Mouse (Mus musculus) liver, postnatal 0 days (tissue): ENCODE results near the gene 1700123O20Rik. TPM values are rescaled to one million over a fixed set of nuclear protein-coding genes. Genes with fewer than 3 reads are reported as not detected.

Experiments
- ATAC-seq: fragments of 200-750 bp; cut with Nextera tagmentation; 2 replicates; pipeline ENCODE4 v1.8.0; 2017; ENCODE audit warnings: mild to moderate bottlenecking, moderate library complexity
- DNase-seq: peaks from one replicate; pipeline ENCODE4 v3.0.0-alpha.2; 2016
- H3K27ac ChIP-seq: fragments of 300-500 bp; sonication (generic); 2 replicates; pipeline ENCODE4 v1.5.1; 2014; ENCODE audit warnings: antibody characterized with exemption, moderate library complexity, mild to moderate bottlenecking, low read depth
- H3K27me3 ChIP-seq: fragments of 300-500 bp; sonication (generic); 2 replicates; pipeline ENCODE4 v1.6.1; 2014; ENCODE audit warnings: low read length, control low read depth, mixed read lengths; ENCODE audit not compliant: insufficient read depth
- H3K36me3 ChIP-seq: fragments of 300-500 bp; sonication (generic); replicated peaks from 2 replicates; pipeline ENCODE4 v1.6.1; 2014; ENCODE audit warnings: mild to moderate bottlenecking, control low read depth, low read length, moderate library complexity, mixed read lengths; ENCODE audit not compliant: insufficient read depth
- H3K4me1 ChIP-seq: fragments of 300-500 bp; sonication (generic); 2 replicates; pipeline ENCODE4 v1.6.1; 2014; ENCODE audit warnings: antibody characterized with exemption, mild to moderate bottlenecking, control low read depth; ENCODE audit not compliant: insufficient read depth
- H3K4me2 ChIP-seq: fragments of 300-500 bp; sonication (generic); 2 replicates; pipeline ENCODE4 v1.6.1; 2014; ENCODE audit warnings: low read depth, mild to moderate bottlenecking, low read length, moderate library complexity, mixed read lengths
- H3K4me3 ChIP-seq: fragments of 300-500 bp; sonication (generic); 2 replicates; pipeline ENCODE4 v1.5.1; 2014; ENCODE audit warnings: low read depth, low read length
- H3K9ac ChIP-seq: fragments of 300-500 bp; sonication (generic); replicated peaks from 2 replicates; pipeline ENCODE4 v1.6.1; 2014; ENCODE audit warnings: mild to moderate bottlenecking, moderate library complexity
- H3K9me3 ChIP-seq: fragments of 300-500 bp; sonication (generic); 2 replicates; pipeline ENCODE4 v1.6.1; 2016; ENCODE audit warnings: mild to moderate bottlenecking, control low read depth, low read length, mixed read lengths
- CTCF ChIP-seq: sonication (generic); IDR thresholded peaks from 2 replicates; pipeline ENCODE4 v1.5.1; 2016; ENCODE audit warnings: antibody characterized with exemption, low read depth
- EP300 ChIP-seq: IDR thresholded peaks from 2 replicates; pipeline ENCODE4 v1.6.1; 2016; ENCODE audit warnings: antibody characterized with exemption, low read depth, mild to moderate bottlenecking
- WGBS: fragments of 180-500 bp; shearing (Covaris S2); extraction: QIAGEN DNeasy Blood & Tissue Kit; methylation state at CpG from one replicate; pipeline ENCODE4 v1.1.7; 2014; ENCODE audit not compliant: insufficient replicate concordance; 5-methylcytosine and 5-hydroxymethylcytosine counted together
- polyA plus RNA-seq: library from polyadenylated mRNA; unstranded; fragments of >200 nt; fragmentation: Nextera tagmentation; extraction: Ambion mirVana; gene quantifications from 2 replicates; pipeline ENCODE4 v1.2.1, GENCODE M21; 2015

The 1700123O20Rik gene
- 50.9 and 53.3 TPM in 2 replicates for polyA plus RNA-seq

- Histone ChIP-seq H3K4me2 (peak within 1 kb of the TSS; percentile 82), H3K4me1 (peaks cover 14% of the 10 kb centered on the region), H3K4me3 (peak within 1 kb of the TSS; percentile 87), H3K9me3 (no peaks in the 10 kb centered on the region), H3K36me3 (peaks cover 30% of the 10 kb centered on the region), H3K27me3 (no peaks in the 10 kb centered on the region), H3K27ac (peak within 1 kb of the TSS; percentile 99), H3K9ac (peak within 1 kb of the TSS; percentile 98)
- TF ChIP-seq EP300, result no peak
- peak; percentile 56 for TF ChIP-seq CTCF
- DNase-seq (peak; percentile 90), ATAC-seq (peak; percentile 80)
- under 1% methylated on average over 41 of the region's 41 CpGs for WGBS
Observed at GRCm38 (mm10) chr14:54686063-54686521, at the start of gene 1700123O20Rik. Gene 1700123O20Rik, plus strand, starts transcription at chr14:54686216.

- H3K36me3 ChIP-seq, result peaks cover under 1% of the 10 kb centered on the region; the same call in 1 of the 2 replicates
- H3K4me2 ChIP-seq, result no peak overlapping the region
- H3K9me3 ChIP-seq, result no peaks in the 10 kb centered on the region
- 0 out of 2 replicates have a peak, but pooled peaks cover 5% of the 10 kb centered on the region for H3K27me3 ChIP-seq
- DNase-seq (peak; percentile 71), ATAC-seq (no peak)
- WGBS, result 50% methylated on average over 8 of the region's 8 CpGs
- no peak overlapping the region for H3K27ac ChIP-seq
- no peak overlapping the region for H3K9ac ChIP-seq
- TF ChIP-seq CTCF, result peak; percentile 94
- no peak for TF ChIP-seq EP300
- no peak overlapping the region for H3K4me3 ChIP-seq
- H3K4me1 ChIP-seq, result peaks cover 3% of the 10 kb centered on the region
Observed at GRCm38 (mm10) chr14:54636954-54637353, 49.1 kb upstream of the 1700123O20Rik start.

GRCm38 (mm10) chr14:54638210-54638609 is 47.8 kb upstream of the 1700123O20Rik start:
- ATAC-seq (no peak), DNase-seq (no peak)
- Histone ChIP-seq H3K4me1 (peaks cover 3% of the 10 kb centered on the region), H3K4me2 (no peak overlapping the region), H3K27me3 (0 out of 2 replicates have a peak, but pooled peaks cover 5% of the 10 kb centered on the region), H3K9ac (no peak overlapping the region), H3K4me3 (no peak overlapping the region), H3K9me3 (no peaks in the 10 kb centered on the region), H3K27ac (no peak overlapping the region), H3K36me3 (peaks cover 12% of the 10 kb centered on the region)
- peak; percentile 21; the same call in 1 of the 2 replicates for TF ChIP-seq CTCF
- TF ChIP-seq EP300, result no peak
- WGBS, result 61% methylated on average over 5 of the region's 5 CpGs

- peaks cover 31% of the 10 kb centered on the region for H3K36me3 ChIP-seq
- H3K4me3 ChIP-seq, result no peak overlapping the region
- ATAC-seq (no peak), DNase-seq (no peak)
- H3K27me3 ChIP-seq, result 0 out of 2 replicates have a peak, but pooled peaks cover 5% of the 10 kb centered on the region
- H3K4me2 ChIP-seq, result no peak overlapping the region
- peaks cover 3% of the 10 kb centered on the region for H3K4me1 ChIP-seq
- TF ChIP-seq CTCF (no peak), EP300 (no peak)
- WGBS, result 50% methylated on average over 4 of the region's 4 CpGs
- no peak overlapping the region for H3K9ac ChIP-seq
- no peaks in the 10 kb centered on the region for H3K9me3 ChIP-seq
- no peak overlapping the region for H3K27ac ChIP-seq
Observed at GRCm38 (mm10) chr14:54640121-54640520, 45.9 kb upstream of the 1700123O20Rik start.

- H3K4me1 ChIP-seq, result peaks cover 3% of the 10 kb centered on the region
- peaks cover 39% of the 10 kb centered on the region for H3K36me3 ChIP-seq
- TF ChIP-seq EP300 (no peak), CTCF (no peak)
- 3% methylated on average over 23 of the region's 28 CpGs for WGBS
- H3K9ac ChIP-seq, result peak within 1 kb of the TSS; percentile 77
- H3K27ac ChIP-seq, result peak within 1 kb of the TSS; percentile 39; the same call in 1 of the 2 replicates
- no peaks in the 10 kb centered on the region for H3K9me3 ChIP-seq
- H3K27me3 ChIP-seq, result 0 out of 2 replicates have a peak, but pooled peaks cover 5% of the 10 kb centered on the region
- H3K4me2 ChIP-seq, result peak within 1 kb of the TSS; percentile 100
- H3K4me3 ChIP-seq, result peak within 1 kb of the TSS; percentile 81
- DNase-seq, result no peak
- no peak; the same call in 1 of the 2 replicates for ATAC-seq
Observed at GRCm38 (mm10) chr14:54640946-54641304, 45.1 kb upstream of the 1700123O20Rik start, which contains the start of gene Gm17606. Gene Gm17606, plus strand, starts transcription at chr14:54640952.

GRCm38 (mm10) chr14:54641305-54641969 is 44.6 kb upstream of the 1700123O20Rik start, which contains the start of gene Cdh24:
Gene Cdh24, minus strand, starts transcription at chr14:54641364.
- TF ChIP-seq EP300 (no peak), CTCF (peak; percentile 92)
- DNase-seq, result peak; percentile 89
- Histone ChIP-seq H3K4me3 (peak within 1 kb of the TSS; percentile 81), H3K27me3 (0 out of 2 replicates have a peak, but pooled peaks cover 5% of the 10 kb centered on the region), H3K9me3 (no peaks in the 10 kb centered on the region), H3K9ac (peak within 1 kb of the TSS; percentile 77), H3K4me2 (peak within 1 kb of the TSS; percentile 100), H3K36me3 (peaks cover 44% of the 10 kb centered on the region), H3K4me1 (peaks cover 3% of the 10 kb centered on the region), H3K27ac (peak within 1 kb of the TSS; percentile 39; the same call in 1 of the 2 replicates)
- ATAC-seq, result peak; percentile 87
- WGBS, result under 1% methylated on average over 37 of the region's 52 CpGs
